Mouse (Mus musculus) liver, adult 2 months (tissue): ENCODE measurements around the gene Tbl2. TPM values are rescaled to one million over a fixed set of nuclear protein-coding genes. Genes with fewer than 3 reads are reported as not detected.

Experiments used
- DNase-seq: peaks from one replicate; pipeline ENCODE4 v3.0.0-alpha.2; 2011; ENCODE audit warnings: low read depth, low spot score; ENCODE audit errors: extremely low read depth
- H3K27ac ChIP-seq: fragments of 200-500 bp; replicated peaks from 2 replicates; pipeline ENCODE4 v1.5.1; 2012; ENCODE audit warnings: low read depth, mild to moderate bottlenecking, control low read depth, inconsistent platforms, low read length; ENCODE audit not compliant: insufficient read depth
- H3K27me3 ChIP-seq: fragments of 200-500 bp; 2 replicates; pipeline ENCODE4 v1.6.1; 2012; ENCODE audit warnings: mild to moderate bottlenecking, moderate library complexity, low read length, inconsistent platforms; ENCODE audit not compliant: control insufficient read depth, insufficient read depth
- H3K36me3 ChIP-seq: fragments of 200-500 bp; 2 replicates; pipeline ENCODE4 v1.6.1; 2012; ENCODE audit warnings: low read length, inconsistent platforms; ENCODE audit not compliant: control insufficient read depth, insufficient read depth
- H3K4me1 ChIP-seq: fragments of 200-500 bp; 2 replicates; pipeline ENCODE4 v1.6.1; 2011; ENCODE audit warnings: low read length; ENCODE audit not compliant: control insufficient read depth, insufficient read depth
- H3K4me3 ChIP-seq: fragments of 200-500 bp; 2 replicates; pipeline ENCODE4 v1.5.1; 2011; ENCODE audit warnings: low read depth, mild to moderate bottlenecking, control low read depth, low read length, moderate library complexity; ENCODE audit not compliant: insufficient read depth
- H3K79me2 ChIP-seq: fragments of 200-500 bp; 2 replicates; pipeline ENCODE4 v1.6.1; 2012; ENCODE audit warnings: inconsistent platforms, mild to moderate bottlenecking, low read length, moderate library complexity; ENCODE audit not compliant: control insufficient read depth, insufficient read depth
- H3K9ac ChIP-seq: fragments of 200-500 bp; 2 replicates; pipeline ENCODE4 v1.6.1; 2012; ENCODE audit warnings: low read depth, mild to moderate bottlenecking, control low read depth, inconsistent platforms, low read length
- CTCF ChIP-seq: fragments of 200-500 bp; IDR thresholded peaks from 2 replicates; pipeline ENCODE4 v1.5.1; 2011; ENCODE audit warnings: low read depth, low read length, control low read depth
- POLR2A ChIP-seq: fragments of 200-500 bp; IDR thresholded peaks from 2 replicates; pipeline ENCODE4 v1.6.1; 2011; ENCODE audit warnings: low read length, control low read depth; ENCODE audit not compliant: insufficient read depth; ENCODE audit errors: extremely low read depth
- WGBS: fragments of 180-500 bp; shearing (Covaris S2); methylation state at CpG from one replicate; pipeline ENCODE4 v1.1.7; 2018; 5-methylcytosine and 5-hydroxymethylcytosine counted together
- polyA plus RNA-seq: library from polyadenylated mRNA; depleted of rRNA; stranded (reverse); fragments of >200 nt; gene quantifications from 2 replicates; pipeline ENCODE4 v1.2.3, GENCODE M21; 2012
- total RNA-seq: library from RNA; depleted of rRNA; stranded (reverse); fragments of >200 nt; gene quantifications from 2 replicates; pipeline ENCODE4 v1.2.3, GENCODE M21; 2014

The Tbl2 gene
- total and polyA plus RNA-seq, 2 experiments, result 5.8 to 9.6 TPM

GRCm38 (mm10) chr5:135156496-135156895, 7.0 kb downstream of the Tbl2 start:
- DNase-seq, result no peak
- Histone ChIP-seq H3K79me2 (no peaks in the 10 kb centered on the region), H3K4me3 (no peak overlapping the region), H3K4me1 (peaks cover 6% of the 10 kb centered on the region), H3K27me3 (no peaks in the 10 kb centered on the region), H3K27ac (no peak overlapping the region), H3K36me3 (peaks cover 36% of the 10 kb centered on the region), H3K9ac (no peak overlapping the region)
- 100% methylated on average over 4 of the region's 4 CpGs for WGBS
- TF ChIP-seq POLR2A (no peak), CTCF (peak; percentile 27; the same call in 1 of the 2 replicates)

- Histone ChIP-seq H3K4me1 (peaks cover 7% of the 10 kb centered on the region), H3K36me3 (peaks cover 18% of the 10 kb centered on the region; the same call in 1 of the 2 replicates), H3K9ac (no peak overlapping the region), H3K79me2 (no peaks in the 10 kb centered on the region), H3K27ac (no peak overlapping the region), H3K27me3 (no peaks in the 10 kb centered on the region), H3K4me3 (no peak overlapping the region)
- 41% methylated on average over 4 of the region's 4 CpGs for WGBS
- peak; percentile 91 for DNase-seq
- no peak for TF ChIP-seq CTCF
- TF ChIP-seq POLR2A, result no peak
Observed at GRCm38 (mm10) chr5:135161221-135161620, 11.8 kb downstream of the Tbl2 start.

GRCm38 (mm10) chr5:135161650-135162049, 12.2 kb downstream of the Tbl2 start:
- peaks cover 16% of the 10 kb centered on the region; the same call in 1 of the 2 replicates for H3K36me3 ChIP-seq
- H3K27ac ChIP-seq, result no peak overlapping the region

GRCm38 (mm10) chr5:135162361-135162760, 12.9 kb downstream of the Tbl2 start:
- H3K79me2 ChIP-seq, result no peaks in the 10 kb centered on the region
- 89% methylated on average over 8 of the region's 8 CpGs for WGBS
- no peak overlapping the region for H3K27ac ChIP-seq
- peaks cover 16% of the 10 kb centered on the region; the same call in 1 of the 2 replicates for H3K36me3 ChIP-seq
- no peak overlapping the region for H3K9ac ChIP-seq
- no peak overlapping the region for H3K4me3 ChIP-seq
- no peak for TF ChIP-seq CTCF
- no peak for TF ChIP-seq POLR2A
- no peaks in the 10 kb centered on the region for H3K27me3 ChIP-seq
- DNase-seq, result no peak
- peaks cover 7% of the 10 kb centered on the region for H3K4me1 ChIP-seq

More at GRCm38 (mm10) chr5:135161650-135162049, 12.2 kb downstream of the Tbl2 start:
- WGBS, result 80% methylated on average over 7 of the region's 7 CpGs
- Histone ChIP-seq H3K79me2 (no peaks in the 10 kb centered on the region), H3K27me3 (no peaks in the 10 kb centered on the region), H3K4me1 (peaks cover 7% of the 10 kb centered on the region), H3K9ac (no peak overlapping the region), H3K4me3 (no peak overlapping the region)
- DNase-seq, result no peak
- TF ChIP-seq POLR2A (no peak), CTCF (no peak)

GRCm38 (mm10) chr5:135162821-135163220, 13.4 kb downstream of the Tbl2 start:
- H3K79me2 ChIP-seq, result no peaks in the 10 kb centered on the region
- H3K4me3 ChIP-seq, result no peak overlapping the region
- H3K36me3 ChIP-seq, result peaks cover 16% of the 10 kb centered on the region; the same call in 1 of the 2 replicates

GRCm38 (mm10) chr5:135166909-135167308, 17.5 kb downstream of the Tbl2 start:
- Histone ChIP-seq H3K4me1 (no peaks in the 10 kb centered on the region), H3K4me3 (no peak overlapping the region), H3K9ac (no peak overlapping the region), H3K27me3 (no peaks in the 10 kb centered on the region), H3K36me3 (peaks cover 4% of the 10 kb centered on the region), H3K27ac (no peak overlapping the region), H3K79me2 (no peaks in the 10 kb centered on the region; the same call in 1 of the 2 replicates)
- no peak for DNase-seq
- no peak for TF ChIP-seq POLR2A
- TF ChIP-seq CTCF, result no peak
- WGBS, result 32% methylated on average over 4 of the region's 4 CpGs

More at GRCm38 (mm10) chr5:135162821-135163220, 13.4 kb downstream of the Tbl2 start:
- WGBS, result 46% methylated on average over 6 of the region's 6 CpGs
- H3K9ac ChIP-seq, result no peak overlapping the region
- DNase-seq, result no peak
- H3K27me3 ChIP-seq, result no peaks in the 10 kb centered on the region
- TF ChIP-seq CTCF (no peak), POLR2A (no peak)
- no peak overlapping the region for H3K27ac ChIP-seq
- peaks cover 7% of the 10 kb centered on the region for H3K4me1 ChIP-seq
